Mouse (Mus musculus): ENCODE data around the gene Runx2. TPM values are rescaled to one million over a fixed set of nuclear protein-coding genes. Genes with fewer than 3 reads are reported as not detected.

Gene Runx2
- total RNA-seq (2021): 1 to 10 TPM; 4.8 to 6.2 TPM

GRCm38 (mm10) chr17:44814508-44815175 lies at the start of gene Runx2:
Runx2 (minus strand) TSS chr17:44814797.
- no peak for DNase-seq
- intact Hi-C loops (cut with DNase I): no loop called here

DNA sequence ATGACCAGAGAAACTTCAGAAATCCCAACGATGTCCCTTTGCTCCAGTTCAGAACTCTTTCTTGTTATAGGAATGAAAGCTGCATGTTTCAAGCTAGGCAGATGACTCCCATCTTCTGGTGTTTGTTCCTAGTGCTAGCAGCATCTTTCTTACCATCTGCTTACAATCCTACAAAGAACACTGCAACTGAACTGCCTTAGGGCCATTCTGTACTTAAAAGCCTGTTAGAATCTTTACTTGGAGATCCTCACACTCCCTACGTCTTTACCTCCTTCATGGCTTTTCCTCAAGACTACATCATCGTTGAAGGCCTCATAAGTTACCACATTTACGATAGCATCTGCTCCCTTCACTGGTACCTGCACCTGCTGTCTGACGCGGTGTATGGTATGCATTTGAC lies 48.6 kb upstream of the Runx2 start:
- intact Hi-C loops (cut with DNase I): no loop called here
- no peak for DNase-seq

- no peak for DNase-seq
- intact Hi-C loops (cut with DNase I): no loop called here
Observed at GRCm38 (mm10) chr17:44842184-44842583, 27.6 kb upstream of the Runx2 start.

GRCm38 (mm10) chr17:44831201-44831600 lies 16.6 kb upstream of the Runx2 start:
- intact Hi-C loops (cut with DNase I): no loop called here
- no peak for DNase-seq

- DNase-seq: no peak
- intact Hi-C loops (cut with DNase I): no loop called here
Observed at GRCm38 (mm10) chr17:44829587-44829986, 15.0 kb upstream of the Runx2 start.

DNA sequence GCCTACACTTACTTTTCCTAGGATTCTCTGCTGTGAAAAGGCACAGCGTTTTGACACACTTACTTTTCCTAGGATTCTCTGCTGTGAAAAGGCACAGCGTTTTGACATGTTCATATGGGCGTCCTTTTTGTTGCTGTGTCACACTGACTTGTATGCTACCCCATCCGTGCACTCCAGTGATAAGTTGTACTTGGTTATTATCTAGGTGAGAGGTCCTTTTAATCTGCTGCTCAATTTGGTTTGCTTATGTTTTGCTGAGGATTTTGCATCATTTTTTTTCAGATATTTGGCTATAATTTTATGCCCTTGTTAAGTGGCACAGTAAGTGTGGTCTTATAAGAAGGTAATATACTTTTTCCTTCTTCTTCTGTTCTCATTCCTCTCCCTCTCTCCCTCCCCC lies 13.4 kb upstream of the Runx2 start:
- DNase-seq: no peak

DNA sequence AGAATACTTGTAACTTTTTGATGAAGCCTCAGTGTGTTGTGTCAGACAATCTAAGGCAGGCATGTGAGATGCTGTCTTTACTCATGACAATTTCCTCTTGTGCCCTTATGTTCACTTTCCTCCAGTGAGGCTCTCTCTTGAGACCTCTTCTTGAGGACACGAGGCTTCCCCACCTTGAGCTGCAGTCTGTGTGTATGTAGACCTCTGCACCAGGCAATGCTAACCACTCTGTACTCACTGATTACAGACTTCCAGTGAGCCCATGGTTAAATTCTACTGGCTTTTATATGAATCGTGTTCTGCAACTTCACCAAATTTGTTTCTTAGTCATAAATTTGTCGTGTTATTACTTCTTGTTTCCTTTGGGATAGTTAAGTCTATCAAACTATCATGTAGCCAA lies 12.5 kb upstream of the Runx2 start:
- DNase-seq: no peak
- intact Hi-C loops (cut with DNase I): no loop called here

More for the DNA sequence above, 13.4 kb upstream of the Runx2 start:
- intact Hi-C loops (cut with DNase I): no loop called here

DNA sequence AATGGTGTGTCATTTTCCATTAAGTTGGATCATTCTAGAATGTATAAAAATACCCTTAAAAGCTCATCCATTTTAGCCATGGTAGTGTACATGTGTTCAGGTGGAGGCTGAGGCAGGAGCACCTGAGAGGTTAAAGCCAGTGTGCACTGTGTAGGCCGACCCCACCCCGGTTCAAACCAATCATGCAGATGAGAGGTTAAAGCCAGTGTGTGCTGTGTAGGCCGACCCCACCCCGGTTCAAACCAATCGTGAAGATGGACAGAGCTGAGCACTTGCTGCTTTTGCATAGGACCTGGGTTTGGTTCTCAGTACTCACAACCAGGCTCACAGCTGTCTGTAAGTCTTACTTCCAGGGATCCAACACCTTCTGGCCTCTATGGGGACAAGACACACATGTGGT lies 7.3 kb upstream of the Runx2 start:
- no peak for DNase-seq
- intact Hi-C loops (cut with DNase I): no loop called here

GRCm38 (mm10) chr17:44819816-44820215 lies 5.2 kb upstream of the Runx2 start:
- no peak for DNase-seq
- intact Hi-C loops (cut with DNase I): no loop called here

DNA sequence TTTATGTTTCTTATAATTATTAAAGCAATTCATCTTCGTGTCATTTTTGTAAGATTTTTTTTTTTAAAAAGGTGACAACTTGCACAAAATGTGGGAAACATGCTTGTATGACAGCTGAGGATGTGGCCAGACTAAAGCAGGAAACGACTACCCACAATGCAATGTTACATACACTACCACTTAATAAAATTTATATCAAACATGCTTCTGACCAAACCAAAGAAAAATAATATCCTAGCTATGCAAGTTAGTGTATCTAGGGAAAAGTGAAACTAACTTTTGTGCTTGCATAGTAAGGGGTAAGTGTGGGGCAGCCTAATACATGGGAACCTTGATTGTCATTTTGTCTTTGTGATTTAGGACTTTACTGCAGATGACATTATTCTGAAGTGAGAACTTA lies 4.2 kb upstream of the Runx2 start:
- intact Hi-C loops (cut with DNase I): no loop called here
- no peak for DNase-seq

- intact Hi-C loops (cut with DNase I): no loop called here
- DNase-seq: no peak
Observed at GRCm38 (mm10) chr17:44807031-44807430, 7.6 kb downstream of the Runx2 start.

DNA sequence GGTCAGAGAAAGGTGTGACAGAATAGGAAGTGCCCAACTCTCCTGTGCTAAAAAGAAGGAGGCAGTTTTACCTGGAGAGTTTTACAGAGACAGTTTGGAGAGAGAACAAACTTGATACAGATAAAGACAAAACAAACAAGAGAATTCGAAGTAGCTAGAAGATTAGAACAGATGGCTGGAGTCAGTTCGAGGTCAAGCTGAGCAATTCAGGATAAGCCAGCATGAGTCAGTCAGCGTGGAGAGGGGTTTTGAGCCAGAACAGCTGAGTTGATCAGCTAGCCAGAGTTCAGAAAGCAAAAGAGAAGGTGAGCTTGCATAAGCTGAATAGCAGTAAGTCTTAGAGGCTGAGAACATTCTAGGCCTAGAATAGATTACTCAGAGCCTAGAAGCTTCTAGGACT lies 17.3 kb downstream of the Runx2 start:
- DNase-seq: no peak
- intact Hi-C loops (cut with DNase I): no loop called here

- DNase-seq: no peak
- intact Hi-C loops (cut with DNase I): no loop called here
Observed at GRCm38 (mm10) chr17:44792218-44792917, 22.2 kb downstream of the Runx2 start.

DNA sequence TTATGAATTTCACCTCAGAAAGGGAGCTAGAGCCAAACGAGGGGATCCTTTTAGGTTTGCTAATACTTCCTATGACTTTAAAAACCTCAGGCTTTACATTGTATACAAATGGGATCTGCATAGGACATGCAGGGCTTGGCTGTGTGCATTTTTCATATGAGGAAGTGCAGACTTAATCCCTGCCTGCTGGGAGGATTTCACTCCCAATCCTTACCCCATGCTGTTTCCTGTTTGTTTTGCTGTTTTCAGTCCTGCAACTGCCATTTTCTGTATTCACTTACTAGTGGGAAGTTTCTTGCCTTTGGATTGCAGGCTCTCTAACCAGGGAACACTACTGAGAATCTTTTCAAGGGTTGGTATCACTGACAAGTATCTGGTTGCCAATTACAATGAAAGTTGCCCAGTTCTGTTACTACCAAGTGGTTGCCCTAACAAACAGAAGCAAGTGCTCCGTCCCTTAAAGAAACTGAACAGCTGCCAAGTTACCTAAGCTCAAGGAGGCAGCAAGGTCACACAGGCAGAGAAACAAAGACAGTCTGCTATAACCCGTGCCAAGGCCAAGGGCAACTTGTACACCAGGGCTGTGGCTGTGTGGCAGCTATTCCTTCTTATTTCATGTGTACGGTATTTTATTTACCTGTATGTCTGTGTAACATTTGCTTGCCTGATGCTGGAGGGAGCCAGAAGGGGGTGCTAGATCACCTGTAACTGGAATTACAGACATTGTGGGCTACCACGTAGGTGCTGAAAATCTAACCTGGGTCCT lies 25.4 kb downstream of the Runx2 start:
- DNase-seq: no peak
- intact Hi-C loops (cut with DNase I): no loop called here

DNA sequence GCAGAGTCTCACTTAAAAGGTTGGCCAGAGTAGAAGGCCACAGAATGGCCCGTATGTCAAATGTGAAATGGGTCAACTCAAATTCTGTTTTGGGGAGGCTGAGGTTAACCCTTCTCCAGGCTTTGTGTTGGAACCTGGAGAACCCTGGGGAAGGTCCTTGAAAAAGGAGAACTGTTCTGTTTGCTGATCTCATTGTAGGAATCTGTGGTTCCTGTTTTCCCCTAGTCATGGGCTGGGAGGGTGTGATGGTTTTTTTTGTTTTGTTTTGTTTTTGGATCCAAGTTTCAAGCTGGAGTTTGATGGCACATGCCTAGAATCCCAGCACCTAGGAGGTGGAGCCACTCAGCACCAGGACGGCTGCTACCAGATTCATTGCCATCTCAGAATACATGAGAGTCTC lies 31.5 kb downstream of the Runx2 start:
- DNase-seq: no peak
- intact Hi-C loops (cut with DNase I): no loop called here

DNA sequence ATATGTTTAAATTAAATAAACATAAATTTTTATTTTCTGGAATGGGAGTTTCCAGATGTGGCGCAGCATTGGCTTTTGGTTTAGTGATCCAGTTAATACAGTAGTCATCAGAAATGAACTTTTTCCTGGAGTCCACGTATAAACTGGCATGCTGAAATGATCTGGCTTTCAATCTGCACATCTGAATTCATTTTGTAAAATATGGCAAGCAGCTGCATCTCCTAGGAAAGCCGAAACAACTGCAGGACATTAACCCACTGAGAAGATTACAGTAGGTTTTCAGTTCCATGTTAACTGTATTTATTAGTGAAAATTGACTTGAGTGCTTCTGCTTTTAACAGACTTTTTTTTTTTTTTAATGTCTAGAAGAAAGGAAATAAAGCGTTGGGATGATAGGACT lies 32.2 kb downstream of the Runx2 start:
- intact Hi-C loops (cut with DNase I): no loop called here
- DNase-seq: no peak

GRCm38 (mm10) chr17:44780353-44780752 lies 34.2 kb downstream of the Runx2 start:
- DNase-seq: no peak
- intact Hi-C loops (cut with DNase I): no loop called here

GRCm38 (mm10) chr17:44778141-44778540 lies 36.5 kb downstream of the Runx2 start:
- intact Hi-C loops (cut with DNase I): no loop called here

GRCm38 (mm10) chr17:44777337-44777804 lies 37.2 kb downstream of the Runx2 start:
- intact Hi-C loops (cut with DNase I): no loop called here

More at GRCm38 (mm10) chr17:44778141-44778540, 36.5 kb downstream of the Runx2 start:
- no peak for DNase-seq

DNA sequence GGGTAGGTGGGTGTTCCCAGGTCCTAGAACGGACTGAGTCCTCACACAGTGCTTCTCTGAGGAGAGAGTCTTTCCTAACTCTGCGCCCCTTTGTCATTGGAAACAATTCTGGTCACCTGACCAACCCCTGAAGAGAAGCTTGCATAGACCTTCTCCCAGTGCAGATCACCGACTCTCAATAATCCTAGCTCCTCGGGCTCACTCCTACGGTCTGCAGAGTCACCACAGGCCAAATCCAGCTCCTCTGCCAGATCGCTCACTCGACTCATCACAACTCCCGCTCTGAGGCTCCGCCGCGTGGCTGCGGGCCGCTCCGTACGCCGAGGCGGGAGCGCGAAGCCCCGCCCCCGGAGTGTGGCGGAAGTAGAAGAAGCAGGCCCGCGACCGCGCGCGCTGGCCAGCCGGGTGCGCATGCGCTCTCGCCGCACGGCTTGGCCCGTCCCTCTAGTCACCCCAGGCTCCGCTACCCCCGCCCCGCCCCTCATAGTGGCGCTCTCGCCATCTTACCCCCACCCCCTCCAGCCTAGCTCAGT lies 37.8 kb downstream of the Runx2 start, which contains the start of gene Supt3:
Gene Supt3, plus strand, starts transcription at position 415 of the 533 bp plus-strand sequence.
- intact Hi-C loops (cut with DNase I): no loop called here
- peak; percentile 99 for DNase-seq

More at GRCm38 (mm10) chr17:44777337-44777804, 37.2 kb downstream of the Runx2 start:
- peak; percentile 77 for DNase-seq

DNA sequence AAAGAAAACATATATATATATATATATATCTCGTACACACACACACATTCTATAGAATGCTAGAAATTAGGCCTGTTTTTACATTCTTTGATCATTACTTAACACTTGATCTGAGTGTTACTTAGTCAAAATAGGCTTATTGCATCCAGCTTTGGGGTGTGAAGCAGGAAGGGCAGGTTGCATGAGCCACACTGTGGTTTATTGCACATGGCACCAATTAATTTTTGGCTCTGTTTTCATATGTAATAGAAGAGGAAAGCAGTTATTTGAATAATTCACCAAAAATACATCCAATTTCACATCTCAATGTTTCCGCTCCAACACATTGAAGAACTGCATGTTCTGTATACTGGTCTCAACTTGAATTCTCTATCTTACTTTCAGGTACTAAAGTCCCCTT lies 42.0 kb downstream of the Runx2 start:
- intact Hi-C loops (cut with DNase I): no loop called here
- no peak for DNase-seq
